Mouse (Mus musculus): ENCODE data around the gene Snrk. TPM values are rescaled to one million over a fixed set of nuclear protein-coding genes. Genes with fewer than 3 reads are reported as not detected.

The Snrk gene
- polyA plus RNA-seq, 1 experiment from 2014 or later: 30.6 TPM

DNA sequence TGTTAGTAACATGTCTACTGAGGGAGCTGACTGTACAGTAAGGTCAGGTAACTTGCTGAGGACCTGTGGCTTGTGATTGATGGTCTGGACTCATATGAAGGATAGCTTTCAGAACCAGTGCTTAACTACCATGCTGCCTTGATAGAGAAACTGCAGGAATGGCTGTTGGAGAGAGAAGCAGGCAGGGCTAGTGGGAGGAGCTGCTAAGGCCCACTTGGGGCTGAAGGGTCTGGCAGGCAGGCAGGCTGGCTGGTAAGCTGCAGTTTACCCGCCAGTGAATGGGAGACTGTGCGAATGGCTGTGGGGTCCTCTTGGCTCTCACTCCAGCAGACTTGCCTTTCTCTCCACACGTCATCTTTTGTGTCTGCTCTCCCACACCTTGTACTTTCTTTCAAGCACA, 13.6 kb downstream of the Snrk start:
- DNase-seq (ENCODE audit: low spot score) (no peak), ATAC-seq (ENCODE audit: insufficient read depth, low FRiP score, low TSS enrichment) (no peak)
- Histone ChIP-seq H3K27me3 (ENCODE audit: control insufficient read depth, insufficient read depth, low read length) (no peaks in the 10 kb centered on the region), H3K27ac (ENCODE audit: low read depth, low read length) (no peak overlapping the region), H3K4me1 (ENCODE audit: control insufficient read depth, insufficient read depth, low read length) (no peaks in the 10 kb centered on the region), H3K4me3 (ENCODE audit: low read depth, low read length) (no peak overlapping the region), H3K9me3 (ENCODE audit: control insufficient read depth, low read length) (no peaks in the 10 kb centered on the region), H3K4me2 (ENCODE audit: low read depth) (no peak overlapping the region), H3K36me3 (ENCODE audit: control insufficient read depth, insufficient read depth, low read length) (no peaks in the 10 kb centered on the region), H3K9ac (ENCODE audit: low read length) (no peak overlapping the region)
- WGBS: 52% methylated on average over 3 of the region's 3 CpGs

DNA sequence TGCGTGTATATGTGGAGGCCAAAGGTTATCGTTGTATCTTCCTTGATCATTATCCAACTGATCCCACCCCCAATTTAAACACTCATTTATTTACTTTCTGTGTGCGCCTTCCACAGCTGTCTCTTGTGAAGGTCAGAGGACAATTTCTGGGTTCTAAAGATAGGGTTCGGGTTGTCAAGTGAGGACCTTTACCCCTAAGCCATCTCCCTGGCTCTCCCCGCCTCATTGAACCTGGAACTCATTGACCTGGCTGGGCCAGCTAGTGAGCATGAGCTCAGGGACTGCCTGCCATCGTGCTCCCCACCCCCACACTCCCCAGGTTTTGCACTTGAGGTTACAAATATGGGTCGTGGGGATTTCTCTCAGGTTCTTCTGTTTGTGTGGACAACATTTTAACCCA, 15.1 kb downstream of the Snrk start:
- Histone ChIP-seq H3K36me3 (ENCODE audit: control insufficient read depth, insufficient read depth, low read length) (no peaks in the 10 kb centered on the region), H3K27ac (ENCODE audit: low read depth, low read length) (no peak overlapping the region), H3K4me3 (ENCODE audit: low read depth, low read length) (no peak overlapping the region), H3K9ac (ENCODE audit: low read length) (no peak overlapping the region), H3K27me3 (ENCODE audit: control insufficient read depth, insufficient read depth, low read length) (no peaks in the 10 kb centered on the region), H3K9me3 (ENCODE audit: control insufficient read depth, low read length) (no peaks in the 10 kb centered on the region), H3K4me2 (ENCODE audit: low read depth) (no peak overlapping the region), H3K4me1 (ENCODE audit: control insufficient read depth, insufficient read depth, low read length) (no peaks in the 10 kb centered on the region)
- ATAC-seq (ENCODE audit: insufficient read depth, low FRiP score, low TSS enrichment) (no peak), DNase-seq (ENCODE audit: low spot score) (no peak)
- WGBS: 81% methylated on average over 7 of the region's 7 CpGs

DNA sequence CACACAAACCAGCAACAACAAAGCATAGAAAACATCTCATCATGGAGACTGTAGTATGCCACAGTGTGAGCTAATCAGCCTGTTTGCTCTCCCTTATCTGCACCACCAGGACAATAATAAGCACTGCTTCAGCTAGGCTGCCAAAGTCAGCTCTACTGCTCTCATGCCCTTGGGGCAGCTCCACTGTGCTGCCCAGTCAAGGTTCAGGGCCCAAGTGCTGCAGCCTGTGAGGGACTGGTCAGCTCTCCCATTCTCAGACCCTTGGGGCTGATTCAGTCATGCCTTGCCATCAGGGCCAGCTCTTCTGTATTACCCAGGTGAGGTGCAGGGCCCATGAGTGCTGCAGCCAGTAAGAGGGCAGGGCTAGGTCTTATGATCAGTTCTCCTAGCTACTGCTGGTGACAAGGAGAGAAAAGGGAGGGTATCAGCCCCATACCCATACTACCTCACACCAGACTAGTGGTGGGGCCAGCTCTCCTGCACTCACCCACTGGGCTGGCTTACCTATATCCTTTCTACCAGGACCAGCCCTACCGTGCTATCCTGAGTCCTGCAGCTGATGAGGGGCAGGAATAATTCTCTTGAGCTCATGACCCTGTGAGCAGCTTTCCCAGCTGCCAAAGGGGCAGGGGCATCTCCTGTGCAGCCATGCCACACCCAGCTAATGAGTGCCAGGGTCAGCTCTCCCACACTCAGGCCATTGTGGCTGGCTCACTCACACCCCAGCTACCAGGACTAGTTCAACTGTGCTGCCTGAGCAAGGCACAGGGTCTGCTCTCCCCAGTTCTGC, 18.2 kb downstream of the Snrk start:
- DNase-seq (ENCODE audit: low spot score) (no peak), ATAC-seq (ENCODE audit: insufficient read depth, low FRiP score, low TSS enrichment) (no peak)
- H3K9me3 ChIP-seq (ENCODE audit: control insufficient read depth, low read length): no peaks in the 10 kb centered on the region
- H3K27me3 ChIP-seq (ENCODE audit: control insufficient read depth, insufficient read depth, low read length): no peaks in the 10 kb centered on the region
- H3K36me3 ChIP-seq (ENCODE audit: control insufficient read depth, insufficient read depth, low read length): no peaks in the 10 kb centered on the region
- H3K27ac ChIP-seq (ENCODE audit: low read depth, low read length): no peak overlapping the region
- no peaks in the 10 kb centered on the region for H3K4me1 ChIP-seq (ENCODE audit: control insufficient read depth, insufficient read depth, low read length)
- no peak overlapping the region for H3K9ac ChIP-seq (ENCODE audit: low read length)
- H3K4me2 ChIP-seq (ENCODE audit: low read depth): no peak overlapping the region
- no peak overlapping the region for H3K4me3 ChIP-seq (ENCODE audit: low read depth, low read length)
- whole genome bisulfite sequencing: 75% methylated on average over 1 of the region's 1 CpGs

DNA sequence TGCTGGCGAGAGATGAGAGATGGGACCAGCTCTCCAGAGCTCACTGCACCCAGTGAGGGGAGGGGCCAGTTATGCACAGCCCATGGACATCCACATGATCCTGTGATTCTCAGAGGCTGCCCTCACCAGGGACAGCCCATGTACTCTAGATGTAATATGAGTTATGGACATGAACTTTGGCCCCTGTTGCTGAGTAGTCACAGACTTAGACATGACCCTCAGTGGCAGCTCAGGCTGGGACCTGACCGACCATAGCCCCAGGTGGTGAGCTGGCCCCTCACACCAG, 18.8 kb downstream of the Snrk start:
- no peaks in the 10 kb centered on the region for H3K4me1 ChIP-seq (ENCODE audit: control insufficient read depth, insufficient read depth, low read length)
- H3K4me3 ChIP-seq (ENCODE audit: low read depth, low read length): no peak overlapping the region
- ATAC-seq (ENCODE audit: insufficient read depth, low FRiP score, low TSS enrichment) (no peak), DNase-seq (ENCODE audit: low spot score) (no peak)
- H3K9ac ChIP-seq (ENCODE audit: low read length): no peak overlapping the region
- no peaks in the 10 kb centered on the region for H3K36me3 ChIP-seq (ENCODE audit: control insufficient read depth, insufficient read depth, low read length)
- H3K9me3 ChIP-seq (ENCODE audit: control insufficient read depth, low read length): no peaks in the 10 kb centered on the region
- H3K4me2 ChIP-seq (ENCODE audit: low read depth): no peak overlapping the region
- 80% methylated on average over 2 of the region's 2 CpGs for WGBS
- no peaks in the 10 kb centered on the region for H3K27me3 ChIP-seq (ENCODE audit: control insufficient read depth, insufficient read depth, low read length)
- H3K27ac ChIP-seq (ENCODE audit: low read depth, low read length): no peak overlapping the region

DNA sequence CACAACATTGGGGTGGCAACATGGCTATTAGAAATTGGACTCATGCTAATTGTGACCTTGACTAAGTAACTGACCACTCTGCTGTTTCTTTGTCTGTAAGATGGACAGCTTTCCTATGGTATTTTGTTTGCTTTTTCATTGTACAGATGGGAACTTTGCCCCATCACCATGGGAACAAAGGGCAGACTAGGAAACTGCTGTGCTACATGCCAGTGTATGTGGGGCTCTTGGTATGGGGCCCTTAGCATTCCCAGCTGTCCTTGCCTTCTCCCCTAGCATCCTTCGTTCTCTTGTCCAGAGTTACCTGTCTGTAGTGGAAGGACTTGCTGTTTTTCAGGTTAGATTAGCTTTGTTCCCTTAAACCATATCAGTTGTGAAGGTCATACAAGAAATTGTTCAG, 20.9 kb downstream of the Snrk start:
- Histone ChIP-seq H3K27me3 (ENCODE audit: control insufficient read depth, insufficient read depth, low read length) (no peaks in the 10 kb centered on the region), H3K9me3 (ENCODE audit: control insufficient read depth, low read length) (no peaks in the 10 kb centered on the region), H3K4me1 (ENCODE audit: control insufficient read depth, insufficient read depth, low read length) (no peaks in the 10 kb centered on the region), H3K36me3 (ENCODE audit: control insufficient read depth, insufficient read depth, low read length) (no peaks in the 10 kb centered on the region), H3K27ac (ENCODE audit: low read depth, low read length) (no peak overlapping the region), H3K4me3 (ENCODE audit: low read depth, low read length) (no peak overlapping the region), H3K9ac (ENCODE audit: low read length) (no peak overlapping the region), H3K4me2 (ENCODE audit: low read depth) (no peak overlapping the region)
- ATAC-seq (ENCODE audit: insufficient read depth, low FRiP score, low TSS enrichment) (no peak), DNase-seq (ENCODE audit: low spot score) (no peak)
- WGBS: 71% methylated on average over 1 of the region's 1 CpGs

DNA sequence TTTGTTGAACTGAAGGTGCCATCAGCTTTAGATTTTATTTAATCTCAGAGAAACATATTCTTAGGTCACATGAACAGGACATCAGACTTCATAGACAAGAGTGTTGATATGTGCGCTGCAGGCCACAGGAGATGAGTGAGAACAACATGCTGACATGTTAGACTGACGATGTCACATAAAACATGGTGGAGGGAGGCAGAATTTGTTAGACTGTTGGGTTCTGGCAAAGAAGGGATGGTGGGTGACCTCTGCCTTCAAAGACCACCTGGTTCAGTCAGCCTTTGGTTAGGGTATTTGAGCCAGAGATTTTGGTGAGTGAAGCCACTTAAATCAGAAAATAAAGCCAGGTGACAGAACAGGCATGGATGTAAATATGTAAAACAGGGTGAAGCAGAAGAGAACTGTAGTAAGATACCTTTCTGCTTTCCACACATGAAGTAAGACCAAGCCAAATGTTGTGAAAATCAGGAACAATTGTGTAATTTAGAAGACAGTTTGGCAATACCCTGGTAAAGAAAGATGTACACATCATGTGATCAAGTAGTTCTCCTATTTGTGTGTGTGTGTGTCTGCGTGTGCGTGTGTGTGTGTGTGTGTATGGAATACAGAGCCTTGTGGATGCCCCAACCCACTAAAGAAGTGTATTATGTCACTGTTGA, 21.4 kb downstream of the Snrk start:
- no peaks in the 10 kb centered on the region for H3K27me3 ChIP-seq (ENCODE audit: control insufficient read depth, insufficient read depth, low read length)
- no peak overlapping the region for H3K27ac ChIP-seq (ENCODE audit: low read depth, low read length)
- H3K4me2 ChIP-seq (ENCODE audit: low read depth): no peak overlapping the region
- no peaks in the 10 kb centered on the region; the same call in 1 of the 2 replicates for H3K36me3 ChIP-seq (ENCODE audit: control insufficient read depth, insufficient read depth, low read length)
- no peak for ATAC-seq (ENCODE audit: insufficient read depth, low FRiP score, low TSS enrichment)
- H3K9me3 ChIP-seq (ENCODE audit: control insufficient read depth, low read length): no peaks in the 10 kb centered on the region
- 91% methylated on average over 4 of the region's 4 CpGs for WGBS
- DNase-seq (ENCODE audit: low spot score): no peak
- H3K9ac ChIP-seq (ENCODE audit: low read length): no peak overlapping the region
- H3K4me1 ChIP-seq (ENCODE audit: control insufficient read depth, insufficient read depth, low read length): no peaks in the 10 kb centered on the region
- no peak overlapping the region for H3K4me3 ChIP-seq (ENCODE audit: low read depth, low read length)

DNA sequence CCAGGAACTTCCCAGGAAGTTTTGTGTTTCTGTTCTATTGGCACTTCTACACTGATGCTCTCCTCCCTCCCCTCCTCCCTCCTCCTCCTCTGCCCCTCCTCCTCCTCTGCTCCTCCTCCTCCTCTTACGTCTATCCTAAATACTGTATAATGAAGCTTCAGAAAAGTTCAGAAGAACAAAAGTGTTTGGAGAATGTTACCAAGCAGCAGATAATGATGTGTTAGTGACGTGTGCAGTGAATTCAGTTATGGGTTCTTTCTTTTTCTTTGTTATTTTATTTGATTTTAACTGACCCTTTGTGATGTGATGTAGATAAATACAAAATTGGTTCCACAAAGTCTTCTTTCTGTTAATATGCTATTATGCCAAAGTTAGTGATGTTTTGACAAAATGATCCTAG, 22.2 kb downstream of the Snrk start:
- no peak overlapping the region for H3K9ac ChIP-seq (ENCODE audit: low read length)
- H3K9me3 ChIP-seq (ENCODE audit: control insufficient read depth, low read length): no peaks in the 10 kb centered on the region
- H3K4me1 ChIP-seq (ENCODE audit: control insufficient read depth, insufficient read depth, low read length): no peaks in the 10 kb centered on the region
- no peak overlapping the region for H3K4me2 ChIP-seq (ENCODE audit: low read depth)
- WGBS: 69% methylated on average over 2 of the region's 2 CpGs
- ATAC-seq (ENCODE audit: insufficient read depth, low FRiP score, low TSS enrichment) (no peak), DNase-seq (ENCODE audit: low spot score) (no peak)
- H3K27ac ChIP-seq (ENCODE audit: low read depth, low read length): no peak overlapping the region
- H3K27me3 ChIP-seq (ENCODE audit: control insufficient read depth, insufficient read depth, low read length): no peaks in the 10 kb centered on the region
- H3K4me3 ChIP-seq (ENCODE audit: low read depth, low read length): no peak overlapping the region
- H3K36me3 ChIP-seq (ENCODE audit: control insufficient read depth, insufficient read depth, low read length): peaks cover 2% of the 10 kb centered on the region

DNA sequence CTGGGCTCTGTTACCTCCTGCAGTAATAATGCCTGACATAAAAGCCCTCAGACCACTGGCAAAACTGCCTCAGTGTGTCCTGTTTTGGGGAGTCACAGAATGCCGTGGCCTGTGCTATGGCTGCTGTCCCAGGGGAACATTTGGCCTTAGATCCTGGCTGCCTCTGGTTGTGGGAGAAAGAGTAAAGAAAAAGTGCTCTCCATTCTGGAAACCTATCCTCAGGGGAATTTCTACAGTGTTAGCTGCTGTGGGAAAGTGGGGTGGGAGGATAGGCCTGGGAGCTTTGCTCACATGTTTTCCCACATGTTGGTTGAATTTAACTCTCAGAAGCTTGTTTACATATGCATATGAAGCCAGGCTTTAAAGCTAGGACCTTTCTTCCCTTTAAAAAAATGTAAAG, 26.2 kb downstream of the Snrk start:
- DNase-seq (ENCODE audit: low spot score): no peak
- Histone ChIP-seq H3K4me3 (ENCODE audit: low read depth, low read length) (no peak overlapping the region), H3K27me3 (ENCODE audit: control insufficient read depth, insufficient read depth, low read length) (no peaks in the 10 kb centered on the region), H3K9me3 (ENCODE audit: control insufficient read depth, low read length) (no peaks in the 10 kb centered on the region), H3K4me1 (ENCODE audit: control insufficient read depth, insufficient read depth, low read length) (no peaks in the 10 kb centered on the region), H3K27ac (ENCODE audit: low read depth, low read length) (no peak overlapping the region), H3K4me2 (ENCODE audit: low read depth) (no peak overlapping the region), H3K36me3 (ENCODE audit: control insufficient read depth, insufficient read depth, low read length) (peaks cover 8% of the 10 kb centered on the region), H3K9ac (ENCODE audit: low read length) (no peak overlapping the region)
- ATAC-seq (ENCODE audit: insufficient read depth, low FRiP score, low TSS enrichment): no peak
- WGBS: 74% methylated on average over 1 of the region's 1 CpGs

DNA sequence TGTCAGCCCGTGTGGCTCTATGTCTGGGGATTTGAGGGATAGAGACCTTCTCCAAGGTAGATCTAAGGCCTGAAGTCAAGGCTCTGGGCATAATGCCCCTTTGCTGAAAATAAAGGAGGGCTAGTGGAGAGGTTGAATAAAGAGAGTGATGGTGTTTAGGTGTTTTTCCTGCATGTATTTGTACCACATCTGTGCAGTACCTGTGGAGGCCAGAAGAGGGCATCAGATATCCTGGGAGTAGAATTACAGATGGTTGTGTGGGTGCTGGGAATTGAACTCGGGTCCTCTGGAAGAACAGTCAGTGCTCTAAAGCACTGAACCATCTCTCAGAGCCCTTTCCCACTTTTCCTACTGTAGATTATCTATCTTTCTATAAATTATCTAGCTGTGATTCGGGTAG, 27.7 kb downstream of the Snrk start:
- DNase-seq (ENCODE audit: low spot score): no peak
- Histone ChIP-seq H3K4me1 (ENCODE audit: control insufficient read depth, insufficient read depth, low read length) (no peaks in the 10 kb centered on the region), H3K9ac (ENCODE audit: low read length) (no peak overlapping the region), H3K4me2 (ENCODE audit: low read depth) (no peak overlapping the region), H3K9me3 (ENCODE audit: control insufficient read depth, low read length) (no peaks in the 10 kb centered on the region), H3K36me3 (ENCODE audit: control insufficient read depth, insufficient read depth, low read length) (peaks cover 8% of the 10 kb centered on the region), H3K27ac (ENCODE audit: low read depth, low read length) (no peak overlapping the region), H3K27me3 (ENCODE audit: control insufficient read depth, insufficient read depth, low read length) (no peaks in the 10 kb centered on the region), H3K4me3 (ENCODE audit: low read depth, low read length) (no peak overlapping the region)
- 96% methylated on average over 3 of the region's 3 CpGs for WGBS
- no peak for ATAC-seq (ENCODE audit: insufficient read depth, low FRiP score, low TSS enrichment)

All from neural tube, embryonic 11.5 days (tissue).